ENCODE assay signal across 23 mouse cellular contexts in genomic region chr13:114106083-114106482, GRCm38 (mm10).
A peak's percentile ranks its signal among the peaks of the same experiment; 100 is the strongest.
DNase-seq lines count a peak whose midpoint lies in the region; ATAC-seq and TF ChIP-seq lines count a peak whose summit lies in the region.
"Had no signal": no experiment of that assay in that cellular context is flagged by ENCODE, and none has a peak within 500 bp of the region (broad histone marks: within the 10 kb centered on the region; RNA-seq: fewer than 3 reads in every experiment).

No protein-coding gene starts in this region.

- no peaks in the 10 kb centered on the region for H3K36me3 ChIP-seq in neural tube, embryonic 14.5 days (ENCODE audit: control insufficient read depth, insufficient read depth, low read length)
- H3K36me3 ChIP-seq in midbrain, postnatal 0 days (ENCODE audit: insufficient read depth, low read length) = no peaks in the 10 kb centered on the region
- H3K36me3 ChIP-seq: embryonic facial prominence, embryonic 12.5 days; lung, embryonic 15.5 days had no signal

- no peak overlapping the region for H3K4me2 ChIP-seq in neural tube, embryonic 14.5 days (ENCODE audit: low read depth, low read length)
- H3K4me2 ChIP-seq in midbrain, postnatal 0 days (ENCODE audit: low read depth, low read length, poor library complexity, severe bottlenecking) = no peak overlapping the region
- H3K4me2 ChIP-seq: embryonic facial prominence, embryonic 12.5 days; heart, embryonic 12.5 days; liver, embryonic 13.5 days; lung, embryonic 15.5 days; neural tube, embryonic 13.5 days had no signal

- no peak for TF ChIP-seq CTCF in layer of hippocampus, adult 2 months (conservative IDR thresholded peaks at IDR 0.05)
- no peak for TF ChIP-seq CTCF in midbrain, postnatal 0 days (IDR thresholded peaks at IDR 0.05)

- WGBS in neural tube, embryonic 14.5 days = 42% methylated on average over 7 of the region's 7 CpGs
- WGBS in midbrain, postnatal 0 days = 44% methylated on average over 7 of the region's 7 CpGs

- no peaks in the 10 kb centered on the region for H3K4me1 ChIP-seq in neural tube, embryonic 14.5 days (ENCODE audit: control insufficient read depth, insufficient read depth, low read length)
- no peaks in the 10 kb centered on the region for H3K4me1 ChIP-seq in midbrain, postnatal 0 days (ENCODE audit: insufficient read depth, low read length)
- H3K4me1 ChIP-seq: embryonic facial prominence, embryonic 12.5 days; liver, embryonic 13.5 days; neural tube, embryonic 13.5 days had no signal

- peak overlapping the region; percentile 1; the same call in 1 of the 2 replicates for H3K27ac ChIP-seq in layer of hippocampus, adult 2 months
- no peak overlapping the region for H3K27ac ChIP-seq in neural tube, embryonic 14.5 days (ENCODE audit: low read depth, low read length)
- H3K27ac ChIP-seq in midbrain, postnatal 0 days (ENCODE audit: low read depth, low read length) = 0 out of 2 replicates have a peak overlapping the region, but pooled peaks have one; percentile 12
- H3K27ac ChIP-seq: embryonic facial prominence, embryonic 12.5 days; liver, embryonic 13.5 days; lung, embryonic 15.5 days; macrophage; neural tube, embryonic 13.5 days had no signal

- no peaks in the 10 kb centered on the region for H3K9me3 ChIP-seq in neural tube, embryonic 14.5 days (ENCODE audit: control insufficient read depth, low read length)
- H3K9me3 ChIP-seq in midbrain, postnatal 0 days (ENCODE audit: low read length) = no peaks in the 10 kb centered on the region
- H3K9me3 ChIP-seq: embryonic facial prominence, embryonic 12.5 days; heart, embryonic 12.5 days; liver, embryonic 13.5 days; lung, embryonic 15.5 days; neural tube, embryonic 13.5 days had no signal

- no peak overlapping the region for H3K4me3 ChIP-seq in layer of hippocampus, adult 2 months
- no peak overlapping the region for H3K4me3 ChIP-seq in neural tube, embryonic 14.5 days (ENCODE audit: low read depth, low read length)
- no peak overlapping the region for H3K4me3 ChIP-seq in midbrain, postnatal 0 days (ENCODE audit: low read depth, low read length)
- H3K4me3 ChIP-seq: embryonic facial prominence, embryonic 12.5 days; heart, embryonic 12.5 days; liver, embryonic 13.5 days; lung, embryonic 15.5 days; neural tube, embryonic 13.5 days had no signal

- peak; percentile 65 for ATAC-seq in frontal cortex, adult (ENCODE audit: low TSS enrichment)
- peak; percentile 63; the same call in 1 of the 2 replicates for ATAC-seq in neural tube, embryonic 14.5 days (ENCODE audit: low read depth)
- 0 out of 2 replicates have a peak, but pooled peaks have one; percentile 60 for ATAC-seq in midbrain, postnatal 0 days (ENCODE audit: low FRiP score)
- ATAC-seq: hindbrain, embryonic 16.5 days had no signal

- H3K27me3 ChIP-seq in neural tube, embryonic 14.5 days (ENCODE audit: control insufficient read depth, insufficient read depth, low read length) = no peaks in the 10 kb centered on the region
- no peaks in the 10 kb centered on the region for H3K27me3 ChIP-seq in midbrain, postnatal 0 days (ENCODE audit: insufficient read depth, low read length)
- H3K27me3 ChIP-seq: embryonic facial prominence, embryonic 12.5 days; heart, embryonic 12.5 days; liver, embryonic 13.5 days; lung, embryonic 15.5 days; neural tube, embryonic 13.5 days had no signal

- H3K9ac ChIP-seq in neural tube, embryonic 14.5 days (replicated peaks; ENCODE audit: low read depth, low read length) = no peak overlapping the region
- H3K9ac ChIP-seq in midbrain, postnatal 0 days (replicated peaks; ENCODE audit: low read length, poor library complexity, severe bottlenecking) = no peak overlapping the region
- H3K9ac ChIP-seq: embryonic facial prominence, embryonic 12.5 days; heart, embryonic 12.5 days; liver, embryonic 13.5 days; lung, embryonic 15.5 days; neural tube, embryonic 13.5 days had no signal

- no peak for DNase-seq in frontal cortex, postnatal 25 days (ENCODE audit: low spot score in 2 of 2)
- no peak for DNase-seq in layer of hippocampus, adult 2 months (ENCODE audit: low spot score in 2 of 2)
- DNase-seq in layer of hippocampus, adult 9-11 months = no peak
- no peak for DNase-seq in neural tube, embryonic 10.5 days (ENCODE audit: extremely low spot score, low spot score)
- DNase-seq in midbrain, postnatal 0 days (ENCODE audit: low spot score) = no peak
- DNase-seq in cerebellum, adult 11-12 months = no peak
- DNase-seq: adrenal gland, postnatal 36 days; B cell, adult 2 months; cerebellum, adult 8-10 months; heart, postnatal 14 days; kidney, adult 18-20 months; kidney, postnatal 14 days; liver, embryonic 13.5 days; spleen, adult 18-20 months; thymus, postnatal 4 days had no signal
